Mouse (Mus musculus): ENCODE measurements around the gene Nell2.

DNA sequence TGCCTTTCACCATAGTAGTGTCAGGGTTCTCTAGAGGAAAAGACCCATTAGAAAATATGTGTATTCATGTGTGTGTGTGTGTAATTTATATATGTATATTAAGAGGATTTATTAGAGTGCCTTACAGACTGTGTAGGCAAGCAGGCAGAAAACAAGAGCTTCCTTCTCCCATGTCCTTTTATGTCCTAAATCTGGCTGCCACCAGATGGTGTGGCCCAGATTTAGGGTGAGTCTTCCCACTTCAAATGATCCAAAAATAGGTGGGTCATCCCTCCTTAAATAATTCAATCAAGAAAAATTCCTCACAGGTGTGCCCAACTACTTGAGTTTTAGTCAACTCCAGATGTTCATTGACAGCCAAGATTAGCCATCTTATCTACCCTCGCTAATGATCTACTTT lies 460.3 kb downstream of the Nell2 start:
- TF ChIP-seq POLR2A (IDR thresholded peaks at IDR 0.05; ENCODE audit: borderline replicate concordance, extremely low read depth, low read depth, low read length) (no peak), CTCF (IDR thresholded peaks at IDR 0.05; ENCODE audit: insufficient read depth, low read length) (no peak)
